Mouse (Mus musculus) Patski (cell line): Measurements from ENCODE around the gene Tmc7. TPM values are rescaled to one million over a fixed set of nuclear protein-coding genes. Genes with fewer than 3 reads are reported as not detected.

ENCODE experiments used
- ATAC-seq: fragments of 100-300 bp; one replicate; pipeline ENCODE4 v1.8.0; 2021
- CTCF ChIA-PET: fragments of 350-600 bp; sonication (Branson Sonifier 250); formaldehyde crosslinking; loops from one replicate; lab custom pipeline; 2022; ENCODE audit warnings: inconsistent platforms; lab: Charles Lee
- POLR2A ChIA-PET: fragments of 350-600 bp; sonication (Branson Sonifier 250); formaldehyde crosslinking; loops from one replicate; lab custom pipeline; 2022; ENCODE audit warnings: antibody characterized with exemption, inconsistent platforms; lab: Charles Lee
- DNase-seq: peaks from one replicate; pipeline ENCODE4 v3.0.0-alpha.2; 2011; ENCODE audit warnings: low read depth, low spot score
- H3K27me3 ChIP-seq: fragments of 371-371 bp; one replicate; pipeline ENCODE4 v1.5.1; 2021
- CTCF ChIP-seq: fragments of 100-300 bp; IDR thresholded peaks from one replicate; pipeline ENCODE4 v1.5.1; 2021
- in situ Hi-C: fragments of 300-500 bp; cut with MboI; formaldehyde crosslinking; loops from 3 replicates; pipeline ENCODE4 v1.11.1; 2018; ENCODE audit warnings: low pct_unique_long_range_greater_than_20kb, mixed read lengths
- polyA plus RNA-seq: library from polyadenylated mRNA; unstranded; gene quantifications from one replicate; pipeline ENCODE4 v1.2.3, GENCODE M21; 2021

Tmc7 gene
- polyA plus RNA-seq, 1 experiment from 2014 or later: 0.24 TPM

GRCm38 (mm10) chr7:118490666-118491430, 93.7 kb downstream of the Tmc7 start:
- POLR2A ChIA-PET: interaction anchor here (1.1 to 1.8 kb wide), 2 partner anchors 13 to 40 kb away, joined by 3 to 4 read pairs; no protein-coding TSS in a partner anchor
- ATAC-seq: peak; percentile 14
- no peaks in the 10 kb centered on the region for H3K27me3 ChIP-seq
- DNase-seq: no peak
- CTCF ChIA-PET: no interaction called here
- TF ChIP-seq CTCF: no peak
- in situ Hi-C loops: no loop called here

DNA sequence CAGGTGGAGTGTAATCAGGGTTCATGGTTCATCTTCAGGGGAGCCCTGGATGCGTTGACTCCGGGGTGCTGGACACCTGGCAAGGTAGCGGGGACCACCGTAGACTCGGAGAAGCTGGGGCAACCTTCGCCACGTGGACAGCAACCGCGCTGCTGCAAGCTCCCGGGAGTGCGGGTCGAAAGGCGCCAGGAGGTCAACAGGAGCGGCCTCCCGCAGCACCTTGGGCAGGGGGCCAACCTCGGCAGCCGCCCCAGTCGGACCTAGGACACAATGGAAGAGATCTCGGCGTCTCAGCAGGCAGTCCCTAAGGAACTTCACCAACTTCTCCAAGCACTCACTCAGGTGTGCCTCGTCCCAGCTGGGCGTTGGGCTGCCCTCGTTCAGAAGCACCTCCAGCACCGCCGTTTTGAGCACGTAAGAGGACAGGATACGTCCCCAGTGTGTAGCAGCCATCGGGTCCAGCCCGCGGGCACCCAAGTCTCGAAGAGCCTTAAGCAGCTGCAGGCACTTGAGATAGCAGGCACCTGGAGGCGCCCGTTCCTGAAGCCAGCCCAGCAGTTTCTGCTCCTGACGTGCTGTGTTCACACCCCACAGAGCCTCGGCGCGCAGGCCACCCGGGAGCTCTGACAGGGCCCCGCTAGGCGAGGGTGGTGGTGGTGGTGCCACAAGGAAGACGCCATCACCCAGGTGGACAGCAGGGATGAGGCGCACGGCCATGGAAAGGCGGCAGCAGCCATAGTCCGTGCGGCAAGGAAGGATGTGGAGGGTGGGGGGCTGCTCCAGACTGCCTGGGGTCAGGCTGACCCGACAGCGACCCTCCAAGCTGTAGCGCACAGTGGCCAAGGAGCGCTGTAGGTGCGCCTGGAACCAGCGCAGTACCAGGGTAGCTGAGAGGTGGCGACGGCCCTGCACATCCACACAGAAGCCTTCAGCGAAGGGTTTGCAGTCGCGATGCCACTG, 94.5 kb downstream of the Tmc7 start:
- no peak for TF ChIP-seq CTCF
- DNase-seq (no peak), ATAC-seq (no peak)
- POLR2A ChIA-PET: interaction anchor here (1.1 kb wide), 1 partner anchor 14 kb away, joined by 4 read pairs; no protein-coding TSS in a partner anchor
- CTCF ChIA-PET: interaction anchor here (2.1 kb wide), 1 partner anchor 28 kb away, joined by 11 read pairs; no protein-coding TSS in a partner anchor
- in situ Hi-C loops: no loop called here
- no peaks in the 10 kb centered on the region for H3K27me3 ChIP-seq

- POLR2A ChIA-PET: no interaction called here
Measured at GRCm38 (mm10) chr7:118488060-118488664, 96.4 kb downstream of the Tmc7 start.

DNA sequence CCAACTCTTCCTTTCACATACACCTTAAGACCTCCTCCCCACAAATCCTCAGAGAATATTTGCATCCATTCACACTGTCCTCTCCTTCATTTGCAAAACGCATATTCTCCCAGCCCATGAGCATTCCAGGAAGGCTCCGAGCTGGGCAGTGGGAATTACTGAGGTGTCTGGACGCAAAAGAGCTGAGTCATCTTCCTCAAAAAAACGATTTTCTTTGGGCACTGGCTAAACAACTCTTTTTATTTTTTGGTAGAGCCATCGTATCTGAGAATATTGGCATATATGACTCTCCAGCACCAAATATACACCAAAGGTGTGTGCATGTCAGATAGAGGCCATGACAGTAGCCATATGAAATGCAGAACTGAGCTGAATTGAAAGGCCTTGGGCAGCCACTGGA, 97.6 kb downstream of the Tmc7 start:
- CTCF ChIA-PET: interaction anchor here (1.1 to 1.7 kb wide), 3 partner anchors 9 to 32 kb away, joined by 3 to 5 read pairs (median 4); no protein-coding TSS in a partner anchor
- no peaks in the 10 kb centered on the region for H3K27me3 ChIP-seq
- ATAC-seq (no peak), DNase-seq (no peak)
- in situ Hi-C loops: no loop called here
- TF ChIP-seq CTCF: no peak
- POLR2A ChIA-PET: interaction anchor here (0.8 kb wide), 1 partner anchor 20 kb away, joined by 3 read pairs; no protein-coding TSS in a partner anchor

More at GRCm38 (mm10) chr7:118488060-118488664, 96.4 kb downstream of the Tmc7 start:
- in situ Hi-C loops: no loop called here
- ATAC-seq: no peak
- CTCF ChIA-PET: interaction anchor here (1.7 to 2.1 kb wide), 2 partner anchors 14 to 30 kb away, joined by 5 to 11 read pairs; no protein-coding TSS in a partner anchor
- no peak for TF ChIP-seq CTCF
- no peaks in the 10 kb centered on the region for H3K27me3 ChIP-seq
- DNase-seq: no peak

Other genes with a start within 250 kb of the Tmc7 start
- gene Syt17, start 136.5 kb downstream of the Tmc7 start, polyA plus RNA-seq: 30.0 TPM
- gene Itpripl2, start 92.8 kb downstream of the Tmc7 start, polyA plus RNA-seq: 23.7 TPM
- gene Coq7, start 51.4 kb downstream of the Tmc7 start, polyA plus RNA-seq: 61.7 TPM
- not detected for gene Tmc5, start 12.6 kb upstream of the Tmc7 start, polyA plus RNA-seq
- 113 TPM for gene Gde1, start 121.0 kb upstream of the Tmc7 start, polyA plus RNA-seq
- gene Ccp110, start 127.8 kb upstream of the Tmc7 start, polyA plus RNA-seq: 21.3 TPM
- 107 TPM for gene Vps35l, start 155.5 kb upstream of the Tmc7 start, polyA plus RNA-seq